Comparison of ENCODE assay signal across 8 mouse cellular contexts in genomic region chr17:24934926-24935325, GRCm38 (mm10). TPM values are rescaled to one million over a fixed set of nuclear protein-coding genes. Genes with fewer than 3 reads are reported as not detected.
DNase-seq lines count a peak whose midpoint lies in the region; ATAC-seq and TF ChIP-seq lines count a peak whose summit lies in the region.

No protein-coding gene starts in this region.

- H3K4me1 ChIP-seq in heart, embryonic 16.5 days (ENCODE audit: control insufficient read depth, insufficient read depth, low read length), result peaks cover 18% of the 10 kb centered on the region
- H3K4me1 ChIP-seq in hindbrain, embryonic 11.5 days (replicated peaks; ENCODE audit: control insufficient read depth, insufficient read depth, low read length), result peaks cover 6% of the 10 kb centered on the region; the same call in 1 of the 2 replicates
- peaks cover 12% of the 10 kb centered on the region for H3K4me1 ChIP-seq in midbrain, embryonic 11.5 days (ENCODE audit: control insufficient read depth, insufficient read depth, low read length)

- ATAC-seq in heart, embryonic 16.5 days (replicated peaks; ENCODE audit: extremely low read depth, insufficient read depth, low FRiP score), result no peak
- ATAC-seq in Patski, result peak; percentile 33
- ATAC-seq in hindbrain, embryonic 11.5 days (ENCODE audit: low FRiP score), result no peak
- ATAC-seq in midbrain, embryonic 11.5 days (ENCODE audit: low FRiP score), result no peak
- ATAC-seq in megakaryocyte progenitor cell, adult 5-6 weeks (replicated peaks; ENCODE audit: poor library complexity), result no peak

- 26% methylated on average over 4 of the region's 4 CpGs for WGBS in heart, embryonic 16.5 days
- 89% methylated on average over 4 of the region's 4 CpGs for WGBS in hindbrain, embryonic 11.5 days
- WGBS in midbrain, embryonic 11.5 days, result 91% methylated on average over 4 of the region's 4 CpGs

- H3K9ac ChIP-seq in heart, embryonic 16.5 days (ENCODE audit: low read length), result peak overlapping the region; percentile 90
- H3K9ac ChIP-seq in hindbrain, embryonic 11.5 days (ENCODE audit: low read depth, low read length), result peak overlapping the region; percentile 93
- peak overlapping the region; percentile 85 for H3K9ac ChIP-seq in midbrain, embryonic 11.5 days (ENCODE audit: low read length)

- no peaks in the 10 kb centered on the region for H3K27me3 ChIP-seq in heart, embryonic 16.5 days (ENCODE audit: control insufficient read depth, insufficient read depth, low read length)
- H3K27me3 ChIP-seq in Patski, result no peaks in the 10 kb centered on the region
- no peaks in the 10 kb centered on the region for H3K27me3 ChIP-seq in hindbrain, embryonic 11.5 days (ENCODE audit: control insufficient read depth, insufficient read depth, low read length)
- H3K27me3 ChIP-seq in midbrain, embryonic 11.5 days (ENCODE audit: control insufficient read depth, insufficient read depth, low read length), result no peaks in the 10 kb centered on the region

- H3K27ac ChIP-seq in heart, embryonic 16.5 days (ENCODE audit: low read length), result no peak overlapping the region
- no peak overlapping the region for H3K27ac ChIP-seq in hindbrain, embryonic 11.5 days (ENCODE audit: low read depth, low read length)
- H3K27ac ChIP-seq in midbrain, embryonic 11.5 days (ENCODE audit: low read depth, low read length), result no peak overlapping the region

- no peak for TF ChIP-seq CTCF in Patski (IDR thresholded peaks at IDR 0.05)

- H3K4me3 ChIP-seq in heart, embryonic 16.5 days (ENCODE audit: low read length), result peak overlapping the region; percentile 94
- peak overlapping the region; percentile 97; the same call in 1 of the 2 replicates for H3K4me3 ChIP-seq in hindbrain, embryonic 11.5 days (ENCODE audit: low read depth, low read length)
- no peak overlapping the region for H3K4me3 ChIP-seq in midbrain, embryonic 11.5 days (ENCODE audit: low read depth, low read length)

- CTCF ChIA-PET in Patski (lab: Charles Lee), result interaction anchor here (0.8 to 1.5 kb wide), 3 partner anchors 14 to 18 kb away, joined by 3 to 4 read pairs (median 3); no protein-coding TSS in a partner anchor

- DNase-seq in heart, adult 8-10 months (ENCODE audit: low spot score), result no peak
- DNase-seq in Patski (ENCODE audit: low read depth, low spot score), result no peak
- DNase-seq in hindbrain, embryonic 11.5 days (ENCODE audit: low spot score), result no peak
- no peak for DNase-seq in midbrain, embryonic 11.5 days (ENCODE audit: low spot score, missing footprints)
- DNase-seq in thymus, postnatal 25 days, result no peak
- DNase-seq in right cerebral cortex, postnatal 25 days, result no peak

- no peaks in the 10 kb centered on the region for H3K36me3 ChIP-seq in heart, embryonic 16.5 days (ENCODE audit: control insufficient read depth, insufficient read depth)
- H3K36me3 ChIP-seq in hindbrain, embryonic 11.5 days (ENCODE audit: control insufficient read depth, insufficient read depth, low read length), result no peaks in the 10 kb centered on the region
- no peaks in the 10 kb centered on the region for H3K36me3 ChIP-seq in midbrain, embryonic 11.5 days (ENCODE audit: control insufficient read depth, insufficient read depth, low read length)

- H3K9me3 ChIP-seq in heart, embryonic 16.5 days (replicated peaks; ENCODE audit: control insufficient read depth, low read length), result no peaks in the 10 kb centered on the region
- H3K9me3 ChIP-seq in hindbrain, embryonic 11.5 days (ENCODE audit: control insufficient read depth, low read length), result no peaks in the 10 kb centered on the region
- H3K9me3 ChIP-seq in midbrain, embryonic 11.5 days (ENCODE audit: control insufficient read depth, low read length), result no peaks in the 10 kb centered on the region

- POLR2A ChIA-PET in Patski (lab: Charles Lee), result interaction anchor here (1.3 kb wide), 1 partner anchor 40 kb away, joined by 4 read pairs; the partner anchor contains the start of genes Eme2 and Mrps34

- H3K4me2 ChIP-seq in heart, embryonic 16.5 days (ENCODE audit: low read depth, low read length), result peak overlapping the region; percentile 83
- peak overlapping the region; percentile 58 for H3K4me2 ChIP-seq in hindbrain, embryonic 11.5 days (replicated peaks; ENCODE audit: low read depth, low read length)
- peak overlapping the region; percentile 74 for H3K4me2 ChIP-seq in midbrain, embryonic 11.5 days

- in situ Hi-C loops in Patski (cut with MboI; ENCODE audit: low pct_unique_long_range_greater_than_20kb), result loop anchor here (5.0 kb wide), 1 partner anchor 82 kb away; the partner anchor contains the start of genes Cramp1l and Ift140

RNA-seq across cellular contexts. Expression of gene Mapk8ip3, which starts 1.9 kb away (rescaled TPM):
- 30.1 and 33.0 TPM in 2 replicates for polyA plus RNA-seq in heart, embryonic 16.5 days (2015; fragmentation: Nextera tagmentation; extraction: Ambion mirVana)
- 10 to 100 TPM; 55.0 to 69.0 (median 62.5) TPM for total RNA-seq in heart, adult 8-10 months (2022)
- polyA plus RNA-seq in Patski (2021), result 66.3 TPM
- polyA plus RNA-seq in hindbrain, embryonic 11.5 days (2014; fragmentation: Nextera tagmentation; extraction: Ambion mirVana), result 39.1 and 50.9 TPM in 2 replicates
- polyA plus RNA-seq in midbrain, embryonic 11.5 days (2014; fragmentation: Nextera tagmentation; extraction: Ambion mirVana), result 31.7 and 36.5 TPM in 2 replicates
- total RNA-seq in megakaryocyte progenitor cell, adult 5-6 weeks (2015), result 14.1 and 21.7 TPM in 2 replicates
- 25.2 and 29.3 TPM in 2 replicates for total RNA-seq in megakaryocyte progenitor cell, adult 5-6 weeks (2017)

RNA-seq across cellular contexts. Expression of gene Jpt2, which starts 25.6 kb away (rescaled TPM):
- polyA plus RNA-seq in heart, embryonic 16.5 days (2015; fragmentation: Nextera tagmentation; extraction: Ambion mirVana), result 79.3 and 82.5 TPM in 2 replicates
- 10 to 100 TPM in 2 of 4 experiments, 1 to 10 TPM in 2; 6.4 to 12.8 (median 9.6) TPM for total RNA-seq in heart, adult 8-10 months (2022)
- 50.2 TPM for polyA plus RNA-seq in Patski (2021)
- polyA plus RNA-seq in hindbrain, embryonic 11.5 days (2014; fragmentation: Nextera tagmentation; extraction: Ambion mirVana), result 214 and 237 TPM in 2 replicates
- polyA plus RNA-seq in midbrain, embryonic 11.5 days (2014; fragmentation: Nextera tagmentation; extraction: Ambion mirVana), result 283 and 284 TPM in 2 replicates
- total RNA-seq in megakaryocyte progenitor cell, adult 5-6 weeks (2015), result 125 and 131 TPM in 2 replicates
- 114 and 116 TPM in 2 replicates for total RNA-seq in megakaryocyte progenitor cell, adult 5-6 weeks (2017)

RNA-seq across cellular contexts. Expression of gene Nme3, which starts 38.6 kb away (rescaled TPM):
- 38.2 and 42.1 TPM in 2 replicates for polyA plus RNA-seq in heart, embryonic 16.5 days (2015; fragmentation: Nextera tagmentation; extraction: Ambion mirVana)
- total RNA-seq in heart, adult 8-10 months (2022), result 10 to 100 TPM; 29.0 to 31.4 (median 29.5) TPM
- 39.8 TPM for polyA plus RNA-seq in Patski (2021)
- 45.9 and 49.7 TPM in 2 replicates for polyA plus RNA-seq in hindbrain, embryonic 11.5 days (2014; fragmentation: Nextera tagmentation; extraction: Ambion mirVana)
- polyA plus RNA-seq in midbrain, embryonic 11.5 days (2014; fragmentation: Nextera tagmentation; extraction: Ambion mirVana), result 48.0 and 49.5 TPM in 2 replicates
- total RNA-seq in megakaryocyte progenitor cell, adult 5-6 weeks (2015), result 21.2 and 32.1 TPM in 2 replicates
- 17.0 and 26.5 TPM in 2 replicates for total RNA-seq in megakaryocyte progenitor cell, adult 5-6 weeks (2017)

RNA-seq across cellular contexts. Expression of gene Mrps34, which starts 40.0 kb away (rescaled TPM):
- 86.8 and 94.8 TPM in 2 replicates for polyA plus RNA-seq in heart, embryonic 16.5 days (2015; fragmentation: Nextera tagmentation; extraction: Ambion mirVana)
- total RNA-seq in heart, adult 8-10 months (2022), result 100 to 1,000 TPM in 2 of 4 experiments, 10 to 100 TPM in 2; 88.8 to 125 (median 109) TPM
- 115 TPM for polyA plus RNA-seq in Patski (2021)
- 70.5 and 73.3 TPM in 2 replicates for polyA plus RNA-seq in hindbrain, embryonic 11.5 days (2014; fragmentation: Nextera tagmentation; extraction: Ambion mirVana)
- 68.6 and 73.2 TPM in 2 replicates for polyA plus RNA-seq in midbrain, embryonic 11.5 days (2014; fragmentation: Nextera tagmentation; extraction: Ambion mirVana)
- total RNA-seq in megakaryocyte progenitor cell, adult 5-6 weeks (2015), result 54.2 and 59.2 TPM in 2 replicates
- 31.9 and 35.5 TPM in 2 replicates for total RNA-seq in megakaryocyte progenitor cell, adult 5-6 weeks (2017)

RNA-seq across cellular contexts. Expression of gene Eme2, which starts 40.0 kb away (rescaled TPM):
- polyA plus RNA-seq in heart, embryonic 16.5 days (2015; fragmentation: Nextera tagmentation; extraction: Ambion mirVana), result 18.2 and 20.4 TPM in 2 replicates
- 10 to 100 TPM; 19.4 to 23.5 (median 21.1) TPM for total RNA-seq in heart, adult 8-10 months (2022)
- 21.4 TPM for polyA plus RNA-seq in Patski (2021)
- polyA plus RNA-seq in hindbrain, embryonic 11.5 days (2014; fragmentation: Nextera tagmentation; extraction: Ambion mirVana), result 22.7 and 24.2 TPM in 2 replicates
- 18.4 and 20.8 TPM in 2 replicates for polyA plus RNA-seq in midbrain, embryonic 11.5 days (2014; fragmentation: Nextera tagmentation; extraction: Ambion mirVana)
- 3.2 and 6.9 TPM in 2 replicates for total RNA-seq in megakaryocyte progenitor cell, adult 5-6 weeks (2015)
- total RNA-seq in megakaryocyte progenitor cell, adult 5-6 weeks (2017), result 9.1 and 18.6 TPM in 2 replicates
